Mouse (Mus musculus) CH12.LX (cell line): ENCODE measurements around the gene Arhgap45. TPM values are rescaled to one million over a fixed set of nuclear protein-coding genes. Genes with fewer than 3 reads are reported as not detected.

Experiments used
- DNase-seq: peaks from one replicate; pipeline ENCODE4 v3.0.0-alpha.2; 2013; ENCODE audit errors: extremely low read depth
- H3K27ac ChIP-seq: 2 replicates; pipeline ENCODE4 v1.5.1; 2012; ENCODE audit warnings: low read depth, mild to moderate bottlenecking, control low read depth, moderate library complexity; ENCODE audit not compliant: insufficient read depth
- H3K27me3 ChIP-seq: replicated peaks from 2 replicates; pipeline ENCODE3; 2012; ENCODE audit warnings: inconsistent platforms
- H3K36me3 ChIP-seq, 2 experiments: replicated peaks in 1 of 2; 2 replicates each; pipeline versions ENCODE3 to v1.6.1; 2012; ENCODE audit warnings: inconsistent platforms in 1 of 2, low read length in 1 of 2, mild to moderate bottlenecking in 1 of 2, mixed read lengths in 1 of 2, moderate library complexity in 1 of 2; ENCODE audit not compliant: control insufficient read depth in 1 of 2, insufficient read depth in 1 of 2
- H3K4me1 ChIP-seq, 2 experiments: 2 replicates each; pipeline ENCODE4 v1.6.1; 2012; ENCODE audit warnings: inconsistent platforms in 1 of 2, moderate library complexity in 1 of 2; ENCODE audit not compliant: insufficient read depth in 2 of 2, control insufficient read depth in 1 of 2
- H3K4me2 ChIP-seq: 2 replicates; pipeline ENCODE4 v1.6.1; 2012; ENCODE audit warnings: low read depth, mild to moderate bottlenecking, control low read depth; ENCODE audit not compliant: poor library complexity, insufficient read depth, severe bottlenecking
- H3K4me3 ChIP-seq, 3 experiments: fragments of 150-350 bp in 1 of 3; sonication (generic) in 1 of 3; replicated peaks in 1 of 3; 2 replicates each; pipeline versions ENCODE3 to v1.5.1; 2011 to 2012; ENCODE audit warnings: low read depth in 2 of 3, low read length in 2 of 3, mild to moderate bottlenecking in 2 of 3, moderate library complexity in 2 of 3, control low read depth in 1 of 3, improper control_type of control experiment in 1 of 3, inconsistent platforms in 1 of 3, mixed read lengths in 1 of 3; ENCODE audit not compliant: poor library complexity in 1 of 3
- H3K79me2 ChIP-seq: replicated peaks from 2 replicates; pipeline ENCODE4 v1.6.1; 2012; ENCODE audit warnings: mild to moderate bottlenecking, moderate library complexity; ENCODE audit not compliant: control insufficient read depth, poor library complexity, insufficient read depth, severe bottlenecking; ENCODE audit errors: extremely low read depth
- H3K9ac ChIP-seq: 2 replicates; pipeline ENCODE4 v1.6.1; 2012; ENCODE audit warnings: low read depth, mild to moderate bottlenecking, control low read depth, moderate library complexity; ENCODE audit not compliant: insufficient read depth
- H3K9me3 ChIP-seq: replicated peaks from 2 replicates; pipeline ENCODE3; 2012; ENCODE audit warnings: low read length, inconsistent platforms, mixed read lengths
- CHD1 ChIP-seq: IDR thresholded peaks from 2 replicates; pipeline ENCODE4 v1.6.1; 2012; ENCODE audit warnings: low read depth, low read length, improper control_type of control experiment, inconsistent platforms
- E2F4 ChIP-seq: IDR thresholded peaks from 2 replicates; pipeline ENCODE4 v1.6.1; 2011; ENCODE audit warnings: low read depth, low read length, improper control_type of control experiment; ENCODE audit not compliant: insufficient replicate concordance
- ELF1 ChIP-seq: IDR thresholded peaks from 2 replicates; pipeline ENCODE4 v1.6.1; 2014; ENCODE audit warnings: low read depth, mild to moderate bottlenecking, inconsistent platforms, low read length, improper control_type of control experiment
- EP300 ChIP-seq: IDR thresholded peaks from 2 replicates; pipeline ENCODE4 v1.6.1; 2011; ENCODE audit warnings: low read length, improper control_type of control experiment
- ETS1 ChIP-seq: conservative IDR thresholded peaks from 2 replicates; pipeline ENCODE4 v1.6.1; 2012; ENCODE audit warnings: low read depth, mild to moderate bottlenecking, inconsistent platforms, low read length, improper control_type of control experiment, moderate library complexity
- GABPA ChIP-seq: IDR thresholded peaks from 2 replicates; pipeline ENCODE4 v1.6.1; 2012; ENCODE audit warnings: low read depth, low read length, improper control_type of control experiment, inconsistent platforms; ENCODE audit not compliant: insufficient replicate concordance
- HCFC1 ChIP-seq: IDR thresholded peaks from 2 replicates; pipeline ENCODE4 v1.6.1; 2012; ENCODE audit warnings: low read depth, mild to moderate bottlenecking, inconsistent platforms, low read length, improper control_type of control experiment
- JUND ChIP-seq: conservative IDR thresholded peaks from 2 replicates; pipeline ENCODE4 v1.6.1; 2011; ENCODE audit warnings: low read depth, low read length, improper control_type of control experiment
- KAT2A ChIP-seq: IDR thresholded peaks from 2 replicates; pipeline ENCODE4 v1.6.1; 2012; ENCODE audit warnings: low read length, improper control_type of control experiment, inconsistent platforms; ENCODE audit not compliant: insufficient replicate concordance
- MAX ChIP-seq: IDR thresholded peaks from 2 replicates; pipeline ENCODE4 v1.6.1; 2011; ENCODE audit warnings: low read length, improper control_type of control experiment
- MAZ ChIP-seq: IDR thresholded peaks from 2 replicates; pipeline ENCODE4 v1.6.1; 2012; ENCODE audit warnings: low read depth, mild to moderate bottlenecking, inconsistent platforms, low read length, improper control_type of control experiment, moderate library complexity
- MEF2A ChIP-seq: IDR thresholded peaks from 2 replicates; pipeline ENCODE4 v1.6.1; 2014; ENCODE audit warnings: low read depth, mild to moderate bottlenecking, inconsistent platforms, low read length, improper control_type of control experiment, borderline replicate concordance
- MXI1 ChIP-seq: IDR thresholded peaks from 2 replicates; pipeline ENCODE4 v1.6.1; 2011; ENCODE audit warnings: mild to moderate bottlenecking, low read depth, low read length, improper control_type of control experiment
- NRF1 ChIP-seq: IDR thresholded peaks from 2 replicates; pipeline ENCODE4 v1.6.1; 2014; ENCODE audit warnings: low read depth, mild to moderate bottlenecking, inconsistent platforms, low read length, improper control_type of control experiment, moderate library complexity
- POLR2A ChIP-seq: IDR thresholded peaks from 2 replicates; pipeline ENCODE4 v1.6.1; 2011; ENCODE audit warnings: low read depth, mild to moderate bottlenecking, improper control_type of control experiment, low read length
- RCOR1 ChIP-seq: conservative IDR thresholded peaks from 2 replicates; pipeline ENCODE4 v1.6.1; 2012; ENCODE audit warnings: low read depth, mild to moderate bottlenecking, inconsistent platforms, low read length, improper control_type of control experiment
- SIN3A ChIP-seq: IDR thresholded peaks from 2 replicates; pipeline ENCODE4 v1.6.1; 2012; ENCODE audit warnings: low read length, improper control_type of control experiment, inconsistent platforms
- SMC3 ChIP-seq: IDR thresholded peaks from 2 replicates; pipeline ENCODE4 v1.6.1; 2011; ENCODE audit warnings: low read depth, low read length, improper control_type of control experiment
- TBP ChIP-seq: conservative IDR thresholded peaks from 2 replicates; pipeline ENCODE4 v1.6.1; 2011; ENCODE audit warnings: low read depth, low read length, improper control_type of control experiment
- TCF12 ChIP-seq: IDR thresholded peaks from 2 replicates; pipeline ENCODE4 v1.6.1; 2014; ENCODE audit warnings: low read depth, mild to moderate bottlenecking, inconsistent platforms, low read length, improper control_type of control experiment
- USF1 ChIP-seq: IDR thresholded peaks from 2 replicates; pipeline ENCODE4 v1.6.1; 2014; ENCODE audit warnings: low read depth, mild to moderate bottlenecking, inconsistent platforms, low read length, improper control_type of control experiment
- USF2 ChIP-seq: conservative IDR thresholded peaks from 2 replicates; pipeline ENCODE4 v1.6.1; 2011; ENCODE audit warnings: low read depth, low read length, improper control_type of control experiment
- ZKSCAN1 ChIP-seq: IDR thresholded peaks from 2 replicates; pipeline ENCODE4 v1.6.1; 2012; ENCODE audit warnings: low read depth, inconsistent platforms, low read length, improper control_type of control experiment, borderline replicate concordance
- ZNF384 ChIP-seq: IDR thresholded peaks from 2 replicates; pipeline ENCODE4 v1.6.1; 2012; ENCODE audit warnings: low read depth, low read length, improper control_type of control experiment, inconsistent platforms
- dilution Hi-C: fragments of 300-500 bp; cut with MboI; formaldehyde crosslinking; loops from 2 replicates; pipeline ENCODE4 v1.14.3; 2020; ENCODE audit warnings: low sequenced_read_pairs; ENCODE audit not compliant: extremely low pct_unique_long_range_greater_than_20kb, extremely low pct_ligation_motif_present
- in situ Hi-C: fragments of 300-500 bp; cut with MboI; formaldehyde crosslinking; loops from 3 replicates; pipeline ENCODE4 v1.14.3; 2019; ENCODE audit warnings: low sequenced_read_pairs, low pct_ligation_motif_present, low pct_unique_long_range_greater_than_20kb, mixed read lengths
- polyA plus RNA-seq: library from polyadenylated mRNA; unstranded; fragments of >175 nt; gene quantifications from 2 replicates; pipeline ENCODE4 v1.2.1, GENCODE M21; 2012; ENCODE audit warnings: low read depth; ENCODE audit not compliant: insufficient read length
- total RNA-seq, 2 experiments: library from RNA; depleted of rRNA; stranded (reverse); fragments of 300-350 nt in 1 of 2; fragments of >200 nt in 1 of 2; gene quantifications; 2 replicates each; pipeline ENCODE4 v1.2.3; 2012 to 2014

The Arhgap45 gene
- total and polyA plus RNA-seq, 3 experiments: 10.3 to 25.9 (median 20.2) TPM

DNA sequence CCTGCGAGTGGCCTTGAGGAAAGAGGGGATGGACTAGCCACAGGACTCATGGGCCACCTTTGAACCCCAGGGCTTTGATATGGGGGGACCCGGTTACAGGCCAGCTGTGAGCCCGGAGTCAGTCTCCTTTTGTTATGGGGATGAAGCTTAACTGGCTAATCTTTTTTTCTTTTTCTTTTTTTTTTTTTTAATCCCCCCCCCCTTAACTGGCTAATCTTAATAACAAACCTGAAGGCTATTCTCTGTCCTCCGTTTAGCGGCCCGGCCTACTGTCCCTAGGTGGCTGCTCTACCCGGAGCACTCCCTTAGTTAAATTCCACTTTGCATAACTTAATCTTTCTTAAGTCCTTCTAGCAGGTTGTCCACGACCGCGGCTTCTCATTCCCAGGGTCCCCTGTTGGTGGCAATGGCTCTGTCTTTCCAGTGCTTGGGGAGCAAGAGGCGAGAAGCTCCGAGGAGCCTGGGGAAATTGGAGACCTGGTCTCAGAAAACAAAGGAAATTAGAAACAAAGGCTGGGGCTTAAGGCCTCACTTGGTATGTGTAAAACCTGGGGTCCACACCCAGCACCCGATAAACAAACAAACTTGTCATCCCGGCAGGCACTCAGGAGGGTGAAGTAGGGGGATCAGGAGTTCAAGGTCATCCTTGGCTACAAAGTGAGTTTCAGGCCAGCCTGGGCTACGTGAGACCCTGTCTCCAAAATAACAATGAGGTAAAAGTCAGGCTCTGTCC lies 34.6 kb downstream of the Arhgap45 start:
- Histone ChIP-seq H3K4me1 (peaks cover 16 to 63% of the 10 kb centered on the region in 2 experiments), H3K9ac (peak overlapping the region; percentile 75), H3K9me3 (no peaks in the 10 kb centered on the region), H3K79me2 (peaks cover 15% of the 10 kb centered on the region), H3K27ac (peak overlapping the region; percentile 92), H3K4me3 (no peak overlapping the region), H3K4me2 (peak overlapping the region; percentile 60), H3K36me3 (peaks cover 9 to 14% of the 10 kb centered on the region in 2 experiments), H3K27me3 (no peaks in the 10 kb centered on the region)
- dilution Hi-C loops: no loop called here
- TF ChIP-seq TCF12: 0 out of 2 replicates have a peak, but pooled peaks have one; percentile 21
- no peak for TF ChIP-seq EP300
- TF ChIP-seq GABPA: no peak
- no peak for TF ChIP-seq JUND
- peak; percentile 23; the same call in 1 of the 2 replicates for TF ChIP-seq ZNF384
- TF ChIP-seq MAZ: no peak
- no peak for TF ChIP-seq MEF2A
- TF ChIP-seq ZKSCAN1: no peak
- TF ChIP-seq MXI1: no peak
- no peak for TF ChIP-seq E2F4
- TF ChIP-seq USF2: no peak
- 0 out of 2 replicates have a peak, but pooled peaks have one; percentile 67 for TF ChIP-seq CHD1
- TF ChIP-seq SMC3: no peak
- no peak for TF ChIP-seq KAT2A
- TF ChIP-seq ELF1: no peak
- no peak for TF ChIP-seq NRF1
- TF ChIP-seq POLR2A: no peak; the same call in 1 of the 2 replicates
- TF ChIP-seq SIN3A: no peak
- TF ChIP-seq TBP: no peak
- no peak for TF ChIP-seq HCFC1
- no peak for TF ChIP-seq MAX
- no peak for TF ChIP-seq USF1
- TF ChIP-seq RCOR1: no peak
- no peak for TF ChIP-seq ETS1
- in situ Hi-C loops: no loop called here
- no peak for DNase-seq
